Mouse (Mus musculus) G1E (cell line): ENCODE results near the gene Zfp507.

ENCODE experiments used
- CTCF ChIP-seq: IDR thresholded peaks from 2 replicates; pipeline ENCODE4 v1.5.1; 2012; ENCODE audit warnings: low read depth, low read length, inconsistent platforms, mixed read lengths
- GATA2 ChIP-seq: IDR thresholded peaks from 2 replicates; pipeline ENCODE4 v1.6.1; 2012; ENCODE audit warnings: low read depth, low read length, inconsistent platforms, borderline replicate concordance
- POLR2AphosphoS5 ChIP-seq: IDR thresholded peaks from 2 replicates; pipeline ENCODE4 v1.6.1; 2012; ENCODE audit warnings: low read depth, low read length, inconsistent platforms; ENCODE audit not compliant: insufficient replicate concordance

GRCm38 (mm10) chr7:35836415-35836814 lies 33.6 kb upstream of the Zfp507 start:
- TF ChIP-seq CTCF, result no peak
- TF ChIP-seq POLR2AphosphoS5, result no peak
- no peak for TF ChIP-seq GATA2
